Mouse (Mus musculus): ENCODE results near the gene Acin1. TPM values are rescaled to one million over a fixed set of nuclear protein-coding genes. Genes with fewer than 3 reads are reported as not detected.

Acin1 gene
- polyA plus RNA-seq, 1 experiment from 2014 or later = 150 TPM

DNA sequence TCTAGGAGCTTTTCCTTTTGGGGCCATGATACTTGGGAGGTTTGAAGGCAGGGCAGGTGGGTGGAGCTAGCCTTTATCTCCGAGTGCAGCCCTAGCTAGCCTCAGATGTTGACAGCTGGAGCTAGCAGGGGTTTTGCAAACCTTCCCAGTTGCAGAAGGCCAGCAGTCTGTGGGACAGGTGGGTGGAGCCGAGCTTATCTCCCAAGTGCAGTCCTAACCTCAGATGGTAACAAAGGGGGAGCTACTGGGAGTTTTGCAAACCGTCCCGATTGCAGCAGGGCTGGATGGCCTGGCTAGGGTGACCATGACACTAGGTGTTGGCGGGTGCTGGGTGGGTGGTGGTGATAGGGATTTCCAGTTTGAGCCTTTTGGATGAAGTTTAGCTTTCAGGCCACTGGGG, 19.1 kb upstream of the Acin1 start:
- no peak overlapping the region for H3K4me3 ChIP-seq (replicated peaks; ENCODE audit: low read length)
- 0 out of 2 replicates have a peak, but pooled peaks cover 2% of the 10 kb centered on the region for H3K27me3 ChIP-seq (replicated peaks; ENCODE audit: control insufficient read depth, insufficient read depth, low read length)
- no peaks in the 10 kb centered on the region for H3K9me3 ChIP-seq (ENCODE audit: control insufficient read depth, low read length)
- 66% methylated on average over 5 of the region's 5 CpGs for WGBS
- no peak overlapping the region for H3K27ac ChIP-seq (ENCODE audit: low read length)
- no peaks in the 10 kb centered on the region for H3K36me3 ChIP-seq (ENCODE audit: control insufficient read depth, insufficient read depth)
- no peak for ATAC-seq
- H3K4me1 ChIP-seq (replicated peaks; ENCODE audit: control insufficient read depth, insufficient read depth, low read length) = no peaks in the 10 kb centered on the region
- H3K4me2 ChIP-seq (ENCODE audit: low read length) = no peak overlapping the region
- H3K9ac ChIP-seq (replicated peaks; ENCODE audit: low read depth, low read length) = no peak overlapping the region

GRCm38 (mm10) chr14:54703207-54703606, 16.5 kb upstream of the Acin1 start:
- Histone ChIP-seq H3K4me3 (replicated peaks; ENCODE audit: low read length) (no peak overlapping the region), H3K9me3 (ENCODE audit: control insufficient read depth, low read length) (no peaks in the 10 kb centered on the region), H3K4me1 (replicated peaks; ENCODE audit: control insufficient read depth, insufficient read depth, low read length) (no peaks in the 10 kb centered on the region), H3K27me3 (replicated peaks; ENCODE audit: control insufficient read depth, insufficient read depth, low read length) (0 out of 2 replicates have a peak, but pooled peaks cover 2% of the 10 kb centered on the region), H3K27ac (ENCODE audit: low read length) (no peak overlapping the region), H3K9ac (replicated peaks; ENCODE audit: low read depth, low read length) (no peak overlapping the region), H3K4me2 (ENCODE audit: low read length) (no peak overlapping the region), H3K36me3 (ENCODE audit: control insufficient read depth, insufficient read depth) (no peaks in the 10 kb centered on the region)
- ATAC-seq = no peak
- 71% methylated on average over 10 of the region's 10 CpGs for WGBS

DNA sequence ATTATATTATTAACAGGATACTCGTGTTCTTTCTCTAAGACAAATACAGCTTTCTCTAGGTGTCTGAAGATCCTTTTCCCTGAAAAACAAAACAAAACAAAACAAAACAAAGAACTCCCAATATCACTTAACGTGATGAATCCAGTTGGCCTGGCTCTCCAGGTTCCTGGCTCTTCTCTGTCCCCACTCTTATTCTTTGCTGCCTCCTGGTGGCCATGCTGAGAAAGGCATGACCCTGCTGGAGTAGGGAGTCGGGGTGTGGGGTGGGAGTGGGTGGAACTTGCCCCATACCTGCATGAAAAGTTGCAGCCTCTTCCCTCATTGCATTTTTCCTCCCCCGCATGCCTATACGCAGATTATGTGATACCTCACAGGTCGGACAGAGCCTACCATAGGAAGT, 14.6 kb upstream of the Acin1 start:
- H3K4me2 ChIP-seq (ENCODE audit: low read length) = no peak overlapping the region
- 6% methylated on average over 6 of the region's 6 CpGs for WGBS
- no peak overlapping the region for H3K4me3 ChIP-seq (replicated peaks; ENCODE audit: low read length)
- H3K27ac ChIP-seq (ENCODE audit: low read length) = no peak overlapping the region
- no peaks in the 10 kb centered on the region for H3K4me1 ChIP-seq (replicated peaks; ENCODE audit: control insufficient read depth, insufficient read depth, low read length)
- 0 out of 2 replicates have a peak, but pooled peaks have one; percentile 49 for ATAC-seq
- H3K27me3 ChIP-seq (replicated peaks; ENCODE audit: control insufficient read depth, insufficient read depth, low read length) = 0 out of 2 replicates have a peak, but pooled peaks cover 2% of the 10 kb centered on the region
- H3K36me3 ChIP-seq (ENCODE audit: control insufficient read depth, insufficient read depth) = no peaks in the 10 kb centered on the region
- H3K9me3 ChIP-seq (ENCODE audit: control insufficient read depth, low read length) = no peaks in the 10 kb centered on the region
- no peak overlapping the region for H3K9ac ChIP-seq (replicated peaks; ENCODE audit: low read depth, low read length)

GRCm38 (mm10) chr14:54699586-54699985, 12.9 kb upstream of the Acin1 start:
- Histone ChIP-seq H3K27me3 (replicated peaks; ENCODE audit: control insufficient read depth, insufficient read depth, low read length) (0 out of 2 replicates have a peak, but pooled peaks cover 2% of the 10 kb centered on the region), H3K9ac (replicated peaks; ENCODE audit: low read depth, low read length) (no peak overlapping the region), H3K4me1 (replicated peaks; ENCODE audit: control insufficient read depth, insufficient read depth, low read length) (no peaks in the 10 kb centered on the region), H3K4me3 (replicated peaks; ENCODE audit: low read length) (no peak overlapping the region), H3K9me3 (ENCODE audit: control insufficient read depth, low read length) (no peaks in the 10 kb centered on the region), H3K4me2 (ENCODE audit: low read length) (no peak overlapping the region), H3K36me3 (ENCODE audit: control insufficient read depth, insufficient read depth) (no peaks in the 10 kb centered on the region), H3K27ac (ENCODE audit: low read length) (no peak overlapping the region)
- 64% methylated on average over 3 of the region's 3 CpGs for WGBS
- no peak for ATAC-seq

DNA sequence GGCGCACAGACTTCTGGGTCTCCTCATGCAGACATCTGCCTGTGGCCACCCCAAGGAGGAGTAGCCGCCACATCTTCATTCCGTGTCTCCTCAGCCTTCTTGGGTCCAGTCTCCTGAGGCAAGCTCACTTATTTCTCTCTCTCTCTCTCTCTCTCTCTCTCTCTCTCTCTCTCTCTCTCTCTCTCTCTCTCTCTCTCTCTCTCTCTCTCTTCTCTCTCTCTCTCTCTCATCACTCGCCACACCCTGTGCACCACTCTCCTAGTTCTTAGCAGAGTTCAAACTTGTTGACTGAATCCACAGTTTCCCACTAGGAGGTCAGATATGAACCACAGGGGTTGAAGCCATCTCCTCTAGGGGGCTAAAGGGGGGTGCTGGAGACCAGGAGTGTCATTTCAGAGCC, 12.0 kb upstream of the Acin1 start, which contains the start of gene Gm29776:
Gene Gm29776, minus strand, starts transcription at position 101 of the 400 bp plus-strand sequence.
- Histone ChIP-seq H3K9me3 (ENCODE audit: control insufficient read depth, low read length) (no peaks in the 10 kb centered on the region), H3K4me1 (replicated peaks; ENCODE audit: control insufficient read depth, insufficient read depth, low read length) (no peaks in the 10 kb centered on the region), H3K36me3 (ENCODE audit: control insufficient read depth, insufficient read depth) (0 out of 2 replicates have a peak, but pooled peaks cover 2% of the 10 kb centered on the region), H3K9ac (replicated peaks; ENCODE audit: low read depth, low read length) (no peak within 1 kb of the TSS), H3K27ac (ENCODE audit: low read length) (no peak within 1 kb of the TSS), H3K4me2 (ENCODE audit: low read length) (no peak within 1 kb of the TSS), H3K4me3 (replicated peaks; ENCODE audit: low read length) (no peak within 1 kb of the TSS), H3K27me3 (replicated peaks; ENCODE audit: control insufficient read depth, insufficient read depth, low read length) (0 out of 2 replicates have a peak, but pooled peaks cover 2% of the 10 kb centered on the region)
- WGBS = 81% methylated on average over 4 of the region's 4 CpGs
- no peak for ATAC-seq

DNA sequence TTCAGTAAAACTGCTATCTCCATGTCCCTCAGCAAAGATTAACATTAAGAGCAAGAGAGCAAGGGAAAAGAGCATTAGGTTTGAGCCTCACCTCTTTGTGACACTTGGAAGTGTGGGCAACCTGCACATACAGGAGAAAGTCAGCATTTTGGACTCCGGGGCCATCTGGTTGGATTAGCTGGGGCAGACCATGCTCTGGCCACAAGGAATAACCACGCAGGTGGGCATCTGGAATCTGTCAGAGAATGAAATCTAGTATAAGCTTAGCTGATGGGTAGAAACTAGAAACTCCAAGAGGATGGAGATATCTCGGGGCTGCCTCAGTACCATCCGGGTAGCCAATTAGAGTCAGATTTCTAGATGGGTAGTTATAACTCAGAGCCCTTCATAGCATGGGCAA, 10.0 kb upstream of the Acin1 start:
- H3K9me3 ChIP-seq (ENCODE audit: control insufficient read depth, low read length) = no peaks in the 10 kb centered on the region
- no peaks in the 10 kb centered on the region for H3K27me3 ChIP-seq (replicated peaks; ENCODE audit: control insufficient read depth, insufficient read depth, low read length)
- peaks cover 4% of the 10 kb centered on the region for H3K36me3 ChIP-seq (ENCODE audit: control insufficient read depth, insufficient read depth)
- H3K4me3 ChIP-seq (replicated peaks; ENCODE audit: low read length) = no peak overlapping the region
- H3K27ac ChIP-seq (ENCODE audit: low read length) = no peak overlapping the region
- no peaks in the 10 kb centered on the region for H3K4me1 ChIP-seq (replicated peaks; ENCODE audit: control insufficient read depth, insufficient read depth, low read length)
- WGBS = 88% methylated on average over 4 of the region's 4 CpGs
- ATAC-seq = no peak
- H3K4me2 ChIP-seq (ENCODE audit: low read length) = no peak overlapping the region
- H3K9ac ChIP-seq (replicated peaks; ENCODE audit: low read depth, low read length) = no peak overlapping the region

- H3K4me3 ChIP-seq (replicated peaks; ENCODE audit: low read length) = no peak overlapping the region
- H3K9me3 ChIP-seq (ENCODE audit: control insufficient read depth, low read length) = no peaks in the 10 kb centered on the region
- H3K36me3 ChIP-seq (ENCODE audit: control insufficient read depth, insufficient read depth) = peaks cover 10% of the 10 kb centered on the region
- no peaks in the 10 kb centered on the region for H3K27me3 ChIP-seq (replicated peaks; ENCODE audit: control insufficient read depth, insufficient read depth, low read length)
- no peak overlapping the region for H3K4me2 ChIP-seq (ENCODE audit: low read length)
- H3K4me1 ChIP-seq (replicated peaks; ENCODE audit: control insufficient read depth, insufficient read depth, low read length) = no peaks in the 10 kb centered on the region
- no peak for ATAC-seq
- H3K9ac ChIP-seq (replicated peaks; ENCODE audit: low read depth, low read length) = no peak overlapping the region
- WGBS = 80% methylated on average over 6 of the region's 6 CpGs
- H3K27ac ChIP-seq (ENCODE audit: low read length) = no peak overlapping the region
These were observed 8.3 kb upstream of the Acin1 start for GRCm38 (mm10) chr14:54695042-54695441.

GRCm38 (mm10) chr14:54687251-54687650, 520 bp upstream of the Acin1 start:
- peaks cover 13% of the 10 kb centered on the region; the same call in 1 of the 2 replicates for H3K36me3 ChIP-seq (ENCODE audit: control insufficient read depth, insufficient read depth)
- H3K27me3 ChIP-seq (replicated peaks; ENCODE audit: control insufficient read depth, insufficient read depth, low read length) = no peaks in the 10 kb centered on the region
- H3K4me3 ChIP-seq (replicated peaks; ENCODE audit: low read length) = peak overlapping the region; percentile 92
- H3K9ac ChIP-seq (replicated peaks; ENCODE audit: low read depth, low read length) = peak overlapping the region; percentile 60
- peak overlapping the region; percentile 70 for H3K4me2 ChIP-seq (ENCODE audit: low read length)
- H3K4me1 ChIP-seq (replicated peaks; ENCODE audit: control insufficient read depth, insufficient read depth, low read length) = peaks cover 29% of the 10 kb centered on the region
- peak overlapping the region; percentile 52; the same call in 1 of the 2 replicates for H3K27ac ChIP-seq (ENCODE audit: low read length)
- ATAC-seq = no peak
- 5% methylated on average over 8 of the region's 8 CpGs for WGBS
- H3K9me3 ChIP-seq (ENCODE audit: control insufficient read depth, low read length) = no peaks in the 10 kb centered on the region

GRCm38 (mm10) chr14:54686063-54686521, 639 bp downstream of the Acin1 start, which contains the start of gene 1700123O20Rik:
1700123O20Rik (plus strand) TSS chr14:54686216.
- under 1% methylated on average over 41 of the region's 41 CpGs for WGBS
- H3K9ac ChIP-seq (replicated peaks; ENCODE audit: low read depth, low read length) = peak within 1 kb of the TSS; percentile 90
- H3K27ac ChIP-seq (ENCODE audit: low read length) = peak within 1 kb of the TSS; percentile 94
- peak within 1 kb of the TSS; percentile 92 for H3K4me2 ChIP-seq (ENCODE audit: low read length)
- peaks cover 29% of the 10 kb centered on the region for H3K4me1 ChIP-seq (replicated peaks; ENCODE audit: control insufficient read depth, insufficient read depth, low read length)
- peak within 1 kb of the TSS; percentile 92 for H3K4me3 ChIP-seq (replicated peaks; ENCODE audit: low read length)
- H3K36me3 ChIP-seq (ENCODE audit: control insufficient read depth, insufficient read depth) = peaks cover 13% of the 10 kb centered on the region; the same call in 1 of the 2 replicates
- H3K27me3 ChIP-seq (replicated peaks; ENCODE audit: control insufficient read depth, insufficient read depth, low read length) = no peaks in the 10 kb centered on the region
- H3K9me3 ChIP-seq (ENCODE audit: control insufficient read depth, low read length) = no peaks in the 10 kb centered on the region
- peak; percentile 65 for ATAC-seq
